Mouse (Mus musculus) cortical plate, adult 2 months (tissue): ENCODE measurements around the gene Fgf22. TPM values are rescaled to one million over a fixed set of nuclear protein-coding genes. Genes with fewer than 3 reads are reported as not detected.

Experiments
- H3K27ac ChIP-seq: fragments of 200-500 bp; 2 replicates; pipeline ENCODE4 v1.5.1; 2012; ENCODE audit warnings: low read length, control low read depth, inconsistent platforms; ENCODE audit not compliant: insufficient read depth
- H3K4me1 ChIP-seq: fragments of 200-500 bp; 2 replicates; pipeline ENCODE4 v1.6.1; 2011; ENCODE audit warnings: low read length; ENCODE audit not compliant: control insufficient read depth, insufficient read depth
- H3K4me3 ChIP-seq: fragments of 200-500 bp; 2 replicates; pipeline ENCODE4 v1.5.1; 2011; ENCODE audit warnings: mild to moderate bottlenecking, low read length, control low read depth; ENCODE audit not compliant: insufficient read depth
- CTCF ChIP-seq: fragments of 200-500 bp; IDR thresholded peaks from 2 replicates; pipeline ENCODE4 v1.5.1; 2011; ENCODE audit warnings: mild to moderate bottlenecking, control low read depth, low read length; ENCODE audit not compliant: insufficient read depth; ENCODE audit errors: extremely low read depth
- POLR2A ChIP-seq: fragments of 200-500 bp; IDR thresholded peaks from 2 replicates; pipeline ENCODE4 v1.6.1; 2011; ENCODE audit warnings: mild to moderate bottlenecking, low read length, control low read depth; ENCODE audit not compliant: insufficient read depth; ENCODE audit errors: extremely low read depth
- polyA plus RNA-seq: library from polyadenylated mRNA; depleted of rRNA; stranded (reverse); fragments of >200 nt; gene quantifications from 2 replicates; pipeline ENCODE4 v1.2.3, GENCODE M21; 2012

Fgf22 gene
- polyA plus RNA-seq, 1 experiment: 6.5 TPM

DNA sequence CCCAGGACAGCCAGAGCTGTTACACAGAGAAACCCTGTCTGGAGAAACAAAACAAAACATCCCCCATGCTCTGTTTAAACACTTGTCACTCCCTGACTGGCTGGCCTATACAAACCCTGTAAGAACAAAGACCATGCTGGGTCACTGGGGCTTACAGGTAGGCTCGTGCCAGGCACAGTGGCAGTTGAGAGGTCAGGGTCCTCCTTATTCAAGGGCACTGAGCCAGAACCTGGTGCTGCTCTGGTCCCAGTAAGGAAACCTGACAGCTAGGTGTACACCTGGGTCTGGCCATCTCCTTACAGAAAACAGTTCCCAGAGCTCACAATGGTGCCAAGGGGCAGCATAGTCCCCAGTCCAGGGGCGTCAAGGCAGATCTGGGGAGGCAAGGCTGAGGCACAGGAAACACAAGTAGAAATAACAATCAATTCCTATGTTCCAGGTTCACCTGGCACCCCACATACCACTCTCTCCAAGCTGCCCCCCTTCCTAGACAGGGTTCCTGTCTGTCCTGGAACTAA, 10.4 kb downstream of the Fgf22 start:
- no peak for TF ChIP-seq CTCF
- no peak for TF ChIP-seq POLR2A

DNA sequence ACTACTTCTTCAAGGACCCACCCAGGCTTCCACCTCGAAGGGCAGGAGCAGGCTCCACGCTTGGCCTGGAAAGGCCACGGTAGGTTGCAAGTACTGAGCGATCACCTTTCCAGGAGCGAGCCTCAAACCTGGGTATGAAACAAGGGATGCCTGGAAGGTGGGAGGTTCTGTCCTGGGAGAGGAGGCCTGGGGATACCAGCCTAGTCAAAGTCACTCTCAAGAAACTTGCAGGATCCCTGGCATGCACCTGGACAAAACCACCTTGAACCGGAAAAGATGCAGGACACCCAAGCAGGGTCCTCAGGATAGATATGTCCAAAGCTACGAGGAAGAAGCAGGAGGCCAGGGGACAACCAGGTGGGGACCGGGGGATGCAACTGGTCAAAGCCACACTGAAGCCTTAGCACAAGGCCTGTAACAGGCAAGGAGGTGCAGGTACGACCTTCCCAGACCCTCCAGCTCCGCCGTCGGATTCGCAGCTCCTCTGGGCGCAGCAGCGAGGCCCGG, 11.2 kb downstream of the Fgf22 start:
- peaks cover 9% of the 10 kb centered on the region; the same call in 1 of the 2 replicates for H3K4me1 ChIP-seq
- peak overlapping the region; percentile 79 for H3K27ac ChIP-seq
- peak overlapping the region; percentile 87 for H3K4me3 ChIP-seq
- TF ChIP-seq POLR2A (no peak), CTCF (no peak)

More for the DNA sequence above, 10.4 kb downstream of the Fgf22 start:
- Histone ChIP-seq H3K4me1 (peaks cover 9% of the 10 kb centered on the region; the same call in 1 of the 2 replicates), H3K4me3 (peak overlapping the region; percentile 87), H3K27ac (no peak overlapping the region)

DNA sequence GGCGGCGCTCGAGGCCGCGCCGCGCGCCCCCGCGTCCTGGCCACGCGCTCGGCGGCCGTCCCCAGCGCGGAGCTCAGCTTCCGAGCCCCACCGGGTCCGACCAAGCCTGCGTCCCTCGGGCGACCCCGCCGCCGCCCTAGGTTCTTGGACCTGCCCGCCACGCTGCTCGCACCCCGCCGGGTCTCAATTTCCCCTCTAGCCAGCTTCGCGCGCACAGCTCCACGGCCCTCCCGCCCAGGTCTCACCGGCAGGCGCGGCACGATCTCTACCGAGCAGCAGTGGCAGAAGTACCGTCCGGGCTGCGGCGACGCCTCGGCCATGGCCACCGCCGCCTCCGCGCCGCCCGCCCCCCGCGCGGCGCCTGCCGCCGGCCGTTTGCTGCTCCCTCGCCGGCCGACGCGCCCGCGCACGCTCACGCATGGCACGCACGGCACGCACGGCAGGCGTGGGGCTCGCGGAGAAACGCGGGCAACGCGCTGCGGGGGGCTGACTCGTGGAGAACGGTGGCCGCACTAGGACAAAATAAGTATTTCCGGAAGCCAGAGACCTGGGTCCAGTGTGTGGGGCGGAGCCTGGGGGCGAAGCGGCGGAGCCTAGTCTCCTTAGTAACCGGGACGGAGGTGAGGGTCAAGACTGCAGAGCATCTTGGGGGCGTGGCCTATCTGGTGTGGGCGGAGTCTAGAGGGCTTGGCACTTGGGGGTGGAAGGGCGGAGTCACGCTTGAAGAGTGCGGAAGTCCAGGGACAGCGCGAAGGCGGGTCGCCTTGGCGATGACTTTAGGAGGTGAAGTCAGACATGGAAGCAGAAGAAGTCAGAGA, 11.8 kb downstream of the Fgf22 start, which contains the start of gene Rnf126:
TSS of gene Rnf126 (minus strand) at position 445 of the 818 bp plus-strand sequence.
- Histone ChIP-seq H3K27ac (peak within 1 kb of the TSS; percentile 79), H3K4me1 (peaks cover 9% of the 10 kb centered on the region; the same call in 1 of the 2 replicates), H3K4me3 (peak within 1 kb of the TSS; percentile 87)
- TF ChIP-seq CTCF (no peak), POLR2A (no peak)

DNA sequence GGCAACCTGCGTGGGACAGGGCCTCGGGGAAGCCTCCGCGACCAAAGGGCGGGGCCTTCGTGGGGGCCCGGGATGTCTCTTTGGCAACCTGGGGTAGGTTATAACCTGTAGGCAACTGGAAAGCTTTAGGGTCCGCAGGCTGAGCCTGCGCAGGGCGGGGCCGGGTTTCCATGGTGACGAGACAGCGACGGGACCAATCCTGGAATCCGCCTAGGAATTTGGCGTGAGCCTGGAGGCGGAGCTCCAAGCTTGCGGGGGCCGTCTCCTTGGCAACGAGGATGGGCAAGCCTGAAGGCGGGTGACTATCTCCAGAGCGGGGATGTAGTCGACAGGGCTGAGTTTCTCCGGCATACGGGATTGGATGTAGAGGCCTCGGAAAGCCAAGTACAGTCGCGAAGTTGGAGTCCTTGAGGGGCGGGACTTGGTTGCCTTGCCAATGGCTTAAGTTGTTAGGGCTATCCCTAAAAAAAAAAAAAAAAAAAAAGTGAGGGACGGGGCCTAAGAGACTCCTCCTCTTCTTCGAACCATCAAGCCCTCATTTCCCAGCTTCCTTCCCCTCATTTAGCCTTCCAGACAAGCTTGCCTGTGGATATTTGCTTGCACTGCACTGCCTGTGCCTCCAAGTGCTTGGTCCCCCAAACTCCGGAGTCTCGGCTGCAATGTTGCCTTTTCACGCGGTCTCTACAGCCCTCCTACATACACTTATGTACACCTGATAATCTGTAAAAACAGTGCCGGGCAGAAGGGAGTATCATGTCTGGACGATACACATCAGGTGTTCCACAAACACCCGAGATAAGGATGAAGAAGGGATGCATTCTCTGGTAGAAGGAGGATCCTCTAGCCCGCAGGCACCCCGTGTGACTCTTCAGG, 12.7 kb downstream of the Fgf22 start:
- peaks cover 9% of the 10 kb centered on the region; the same call in 1 of the 2 replicates for H3K4me1 ChIP-seq
- TF ChIP-seq CTCF (no peak), POLR2A (peak; percentile 84; the same call in 1 of the 2 replicates)
- H3K27ac ChIP-seq: peak overlapping the region; percentile 52
- H3K4me3 ChIP-seq: peak overlapping the region; percentile 87

DNA sequence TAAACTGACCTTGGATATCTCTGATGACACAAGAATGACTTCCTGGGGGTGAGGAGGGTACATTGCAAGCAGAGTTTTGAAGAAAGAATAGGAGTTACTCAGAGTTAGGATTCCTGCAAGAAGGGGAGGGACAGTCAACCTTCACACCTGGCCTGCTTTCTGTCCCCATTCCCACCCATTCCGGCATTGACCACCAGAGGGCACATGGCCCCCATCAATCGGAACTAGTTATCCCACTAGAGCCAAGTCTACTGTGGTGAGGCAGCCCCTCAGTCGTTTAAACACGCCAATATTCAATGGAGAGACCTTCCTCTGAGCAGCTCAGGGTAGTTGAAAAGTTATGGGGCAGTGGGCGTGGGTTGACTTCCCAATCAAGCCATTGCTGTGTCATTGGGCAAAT, 13.5 kb downstream of the Fgf22 start:
- H3K4me3 ChIP-seq: peak overlapping the region; percentile 87
- peaks cover 7% of the 10 kb centered on the region; the same call in 1 of the 2 replicates for H3K4me1 ChIP-seq
- peak overlapping the region; percentile 6; the same call in 1 of the 2 replicates for H3K27ac ChIP-seq
- TF ChIP-seq POLR2A: no peak
- TF ChIP-seq CTCF: peak; percentile 91

DNA sequence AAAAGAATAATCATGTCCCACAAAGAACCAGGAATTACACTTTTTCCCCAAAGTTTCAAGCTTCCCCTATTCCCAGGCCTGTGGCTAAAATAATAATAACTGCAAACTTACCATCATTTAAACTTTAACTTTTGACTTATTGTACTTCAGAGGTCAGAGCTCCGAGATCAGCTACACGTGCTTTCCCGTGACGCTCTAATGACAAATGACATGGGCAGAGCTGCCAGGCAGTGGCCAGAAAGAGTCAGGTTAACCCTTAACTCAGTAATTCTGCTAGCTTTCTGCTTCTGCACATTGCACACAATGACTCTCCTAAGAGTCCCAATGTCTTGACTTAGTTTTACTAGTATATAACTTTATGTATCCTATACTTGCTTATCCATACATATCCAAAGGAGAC, 14.5 kb downstream of the Fgf22 start:
- Histone ChIP-seq H3K4me3 (no peak overlapping the region), H3K27ac (no peak overlapping the region), H3K4me1 (peaks cover 4% of the 10 kb centered on the region; the same call in 1 of the 2 replicates)
- TF ChIP-seq POLR2A: no peak
- no peak for TF ChIP-seq CTCF

DNA sequence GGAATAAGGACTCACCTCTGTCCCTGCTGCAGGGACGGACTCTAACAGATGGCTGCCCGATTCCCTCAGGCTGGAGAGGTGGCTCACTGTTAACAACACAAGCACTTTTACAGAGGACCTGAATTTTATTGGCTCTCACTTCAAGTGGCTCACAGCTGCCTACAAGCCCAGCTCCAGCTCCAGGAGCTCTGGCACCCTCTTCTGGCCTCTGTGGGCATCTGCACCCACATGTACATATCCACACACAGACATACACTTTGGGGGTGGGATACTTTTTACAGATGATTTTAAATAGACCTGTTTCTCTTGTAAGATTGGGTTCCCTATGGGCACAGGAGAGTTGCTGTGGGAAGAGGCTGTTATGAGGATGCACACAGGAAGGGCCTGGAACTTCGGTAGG, 17.4 kb downstream of the Fgf22 start:
- Histone ChIP-seq H3K4me3 (no peak overlapping the region), H3K4me1 (no peaks in the 10 kb centered on the region), H3K27ac (no peak overlapping the region)
- no peak for TF ChIP-seq POLR2A
- no peak for TF ChIP-seq CTCF

DNA sequence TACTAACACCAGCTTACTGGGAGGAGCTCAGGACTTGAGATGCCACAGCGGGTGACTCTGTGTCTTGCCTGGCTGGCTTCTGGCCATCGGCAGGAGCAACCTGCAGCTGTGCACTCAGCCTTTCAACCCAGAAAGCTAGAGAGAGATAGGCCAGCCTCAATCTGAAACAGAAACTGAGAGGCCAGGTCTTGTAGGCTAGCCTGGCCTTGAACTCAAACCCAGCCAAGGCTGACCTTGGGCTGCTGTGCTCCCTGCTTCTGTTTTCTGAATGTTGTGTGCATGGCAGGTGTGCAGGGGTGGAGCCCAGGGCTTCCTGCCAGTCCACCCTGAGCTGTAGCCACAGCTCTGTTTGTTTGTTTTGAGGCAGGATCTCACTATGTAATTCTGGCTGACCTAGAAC, 18.3 kb downstream of the Fgf22 start:
- Histone ChIP-seq H3K4me1 (no peaks in the 10 kb centered on the region), H3K27ac (no peak overlapping the region), H3K4me3 (no peak overlapping the region)
- TF ChIP-seq CTCF: no peak
- no peak for TF ChIP-seq POLR2A

DNA sequence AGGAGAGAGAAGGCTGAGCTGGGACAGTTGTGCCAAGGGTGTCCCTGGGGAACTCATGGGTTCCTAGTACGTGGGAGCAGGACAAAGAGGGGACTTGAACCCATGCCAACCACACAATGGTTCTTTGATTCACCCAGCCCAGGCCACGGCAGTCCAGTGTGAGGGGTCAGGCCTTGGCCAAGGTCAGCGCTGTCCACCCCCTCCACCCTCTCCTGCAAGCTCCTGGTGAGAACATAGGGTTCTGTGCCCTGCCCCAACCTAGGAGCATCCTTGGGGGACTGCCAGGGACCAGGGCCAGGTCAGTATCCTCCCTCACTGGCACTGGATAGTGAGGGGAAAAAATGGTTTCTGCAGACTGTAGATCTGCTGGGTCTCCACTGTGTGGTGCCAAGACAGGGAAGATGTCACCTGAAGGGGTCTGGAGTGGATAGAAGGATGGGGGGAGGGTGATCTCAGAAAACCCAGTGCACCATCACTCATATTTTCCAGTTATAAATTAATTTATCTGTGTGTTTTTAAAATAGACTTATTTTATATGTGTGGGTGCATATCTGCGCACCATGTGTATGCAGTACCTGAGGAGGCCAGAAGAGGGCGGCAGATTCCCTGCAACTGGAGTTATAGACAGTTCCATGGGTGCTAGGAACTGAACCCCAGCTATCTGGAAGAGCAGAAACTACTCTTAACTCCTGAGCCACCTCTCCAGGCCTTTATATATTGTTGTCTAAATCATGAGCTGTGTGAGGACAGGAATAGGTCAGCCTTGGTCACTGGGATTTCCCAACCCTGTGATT, 19.8 kb downstream of the Fgf22 start:
- H3K27ac ChIP-seq: no peak overlapping the region
- no peak overlapping the region for H3K4me3 ChIP-seq
- TF ChIP-seq POLR2A (no peak), CTCF (0 out of 2 replicates have a peak, but pooled peaks have one; percentile 8)
- H3K4me1 ChIP-seq: peaks cover 1% of the 10 kb centered on the region; the same call in 1 of the 2 replicates
